Mouse (Mus musculus): ENCODE data around the gene Bcorl1.

GRCm38 (mm10) chrX:48399994-48400393 lies 58.8 kb downstream of the Bcorl1 start:
- TF ChIP-seq CTCF (IDR thresholded peaks at IDR 0.05; ENCODE audit: low read depth, low read length) (no peak), POLR2A (IDR thresholded peaks at IDR 0.05; ENCODE audit: extremely low read depth, insufficient read depth, low read length) (no peak)

Measured in liver, adult 2 months (tissue).